Mouse (Mus musculus): Measurements from ENCODE around the gene Pdzph1.

- no peak for TF ChIP-seq MAFK (IDR thresholded peaks at IDR 0.05; ENCODE audit: insufficient read depth, low read depth, low read length)
- TF ChIP-seq HCFC1 (IDR thresholded peaks at IDR 0.05; ENCODE audit: borderline replicate concordance, insufficient read depth, low read length), result no peak
These were observed 48.0 kb downstream of the Pdzph1 start for GRCm38 (mm10) chr17:58943015-58943822.
